12 mouse cellular contexts compared by ENCODE assay signal in the genomic region with DNA sequence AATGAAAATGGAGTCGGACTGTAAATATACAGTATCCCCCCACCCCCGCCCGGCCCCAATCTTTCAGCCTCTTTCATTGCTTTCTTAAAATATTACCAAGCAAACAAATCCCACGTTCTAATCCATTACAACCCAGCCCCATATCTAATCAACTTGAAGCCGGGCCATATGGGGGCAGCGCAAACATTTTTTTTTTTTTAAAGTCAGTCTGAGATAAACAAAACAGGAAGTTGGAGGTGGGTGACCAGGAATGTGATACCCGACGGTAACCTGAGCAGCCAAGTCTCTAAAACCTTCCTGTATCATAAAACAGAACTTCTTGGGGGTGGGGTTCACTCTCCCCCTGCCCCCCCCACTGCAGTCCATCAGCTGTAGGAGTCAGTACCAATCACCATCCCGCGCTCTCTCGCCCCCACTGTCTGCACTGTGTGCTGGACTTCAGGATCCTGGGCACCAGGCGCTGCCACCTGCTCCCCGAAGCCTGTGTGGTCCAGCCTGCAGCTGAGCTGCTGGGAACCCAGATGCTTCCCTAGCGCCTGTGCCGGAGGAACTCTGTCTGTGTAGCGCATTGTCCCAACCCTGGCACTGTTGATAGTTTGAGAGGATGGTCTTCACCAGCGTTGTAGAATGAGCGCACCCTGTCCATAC. TPM values are rescaled to one million over a fixed set of nuclear protein-coding genes. Genes with fewer than 3 reads are reported as not detected.
DNase-seq lines count a peak whose midpoint lies in the region; ATAC-seq lines count a peak whose summit lies in the region.
"Had no signal": no experiment of that assay in that cellular context is flagged by ENCODE, and none has a peak within 500 bp of the region (broad histone marks: within the 10 kb centered on the region; RNA-seq: fewer than 3 reads in every experiment).

No protein-coding gene starts in this region.

- ATAC-seq in kidney, embryonic 14.5 days (ENCODE audit: low FRiP score, low TSS enrichment) = peak; percentile 61
- peak; percentile 46; the same call in 1 of the 2 replicates for ATAC-seq in hindbrain, embryonic 12.5 days (ENCODE audit: low FRiP score)
- ATAC-seq: Patski had no signal

- WGBS in kidney, embryonic 14.5 days = 30% methylated on average over 18 of the region's 18 CpGs
- 52% methylated on average over 18 of the region's 18 CpGs for WGBS in hindbrain, embryonic 12.5 days

- H3K4me3 ChIP-seq in kidney, embryonic 14.5 days (ENCODE audit: low read length) = no peak overlapping the region
- no peak overlapping the region for H3K4me3 ChIP-seq in hindbrain, embryonic 12.5 days

- peak overlapping the region; percentile 6 for H3K4me2 ChIP-seq in kidney, embryonic 14.5 days (replicated peaks; ENCODE audit: low read depth, low read length)
- peak overlapping the region; percentile 25; the same call in 1 of the 2 replicates for H3K4me2 ChIP-seq in hindbrain, embryonic 12.5 days (replicated peaks)

- no peaks in the 10 kb centered on the region for H3K36me3 ChIP-seq in kidney, embryonic 14.5 days (ENCODE audit: control insufficient read depth, insufficient read depth, low read length)
- no peaks in the 10 kb centered on the region for H3K36me3 ChIP-seq in hindbrain, embryonic 12.5 days

- no peak overlapping the region for H3K9ac ChIP-seq in kidney, embryonic 14.5 days (ENCODE audit: low read depth, low read length)
- no peak overlapping the region for H3K9ac ChIP-seq in hindbrain, embryonic 12.5 days

- DNase-seq in kidney, postnatal 10 days = no peak
- DNase-seq in embryo, embryonic 11 days = peak; percentile 43
- DNase-seq in retina, embryonic 14.5 days (ENCODE audit: low spot score) = peak; percentile 47
- no peak for DNase-seq in urinary bladder, adult 2 months (ENCODE audit: low spot score)
- DNase-seq in left cerebral cortex, adult 18-20 months (ENCODE audit: low spot score in 2 of 2) = no peak
- DNase-seq in layer of hippocampus, adult 9-10 months (ENCODE audit: low spot score) = no peak
- DNase-seq: gastrocnemius, postnatal 25 days; layer of hippocampus, adult 9-11 months had no signal

- no peaks in the 10 kb centered on the region for H3K9me3 ChIP-seq in kidney, embryonic 14.5 days (ENCODE audit: control insufficient read depth, low read length)
- no peaks in the 10 kb centered on the region for H3K9me3 ChIP-seq in hindbrain, embryonic 12.5 days (replicated peaks)

- H3K27ac ChIP-seq in kidney, embryonic 14.5 days (ENCODE audit: low read depth, low read length) = no peak overlapping the region
- no peak overlapping the region for H3K27ac ChIP-seq in hindbrain, embryonic 12.5 days
- H3K27ac ChIP-seq: macrophage had no signal

- peaks cover 3% of the 10 kb centered on the region; the same call in 1 of the 2 replicates for H3K27me3 ChIP-seq in kidney, embryonic 14.5 days (ENCODE audit: control insufficient read depth, insufficient read depth, low read length)
- H3K27me3 ChIP-seq in hindbrain, embryonic 12.5 days = peaks cover 36% of the 10 kb centered on the region
- H3K27me3 ChIP-seq: Patski had no signal

- no peaks in the 10 kb centered on the region for H3K4me1 ChIP-seq in kidney, embryonic 14.5 days (ENCODE audit: control insufficient read depth, insufficient read depth, low read length)
- peaks cover 5% of the 10 kb centered on the region for H3K4me1 ChIP-seq in hindbrain, embryonic 12.5 days

RNA-seq across cellular contexts. Expression of gene Cldn14, which starts 32.6 kb away (rescaled TPM):
- not detected in 2 replicates for polyA plus RNA-seq in kidney, embryonic 14.5 days (2014; fragmentation: Nextera tagmentation; extraction: Ambion mirVana)
- 0.16 and 0.17 TPM in 2 replicates for polyA plus RNA-seq in hindbrain, embryonic 12.5 days (2016; fragmentation: Nextera tagmentation; extraction: Ambion mirVana)
- polyA plus RNA-seq in urinary bladder, adult 2 months (2012; rRNA removed) = not detected in 2 replicates
- total RNA-seq in left cerebral cortex, adult 18-20 months (2021) = not detected
- total RNA-seq: gastrocnemius, postnatal 25 days had no signal
- polyA plus RNA-seq: macrophage, Patski had no signal

RNA-seq across cellular contexts. Expression of gene Sim2, which starts 43.5 kb away (rescaled TPM):
- 2.2 and 2.5 TPM in 2 replicates for polyA plus RNA-seq in kidney, embryonic 14.5 days (2014; fragmentation: Nextera tagmentation; extraction: Ambion mirVana)
- polyA plus RNA-seq in hindbrain, embryonic 12.5 days (2016; fragmentation: Nextera tagmentation; extraction: Ambion mirVana) = 1.6 and 1.8 TPM in 2 replicates
- not detected in 2 replicates for polyA plus RNA-seq in urinary bladder, adult 2 months (2012; rRNA removed)
- total RNA-seq in left cerebral cortex, adult 18-20 months (2021) = not detected
- polyA plus RNA-seq: macrophage had no signal

Comparison
In these comparisons a context has a peak if more than half of its experiments do, and no peak if none do; other contexts are left out.
1. DNase-seq: peak in embryo, embryonic 11 days (single experiment) and retina, embryonic 14.5 days (single experiment); none in kidney, postnatal 10 days (single experiment), urinary bladder, adult 2 months (single experiment), left cerebral cortex, adult 18-20 months (0 of 2) and layer of hippocampus, adult 9-10 months (single experiment).